Mouse (Mus musculus): Measurements from ENCODE around the gene Prmt1.

DNA sequence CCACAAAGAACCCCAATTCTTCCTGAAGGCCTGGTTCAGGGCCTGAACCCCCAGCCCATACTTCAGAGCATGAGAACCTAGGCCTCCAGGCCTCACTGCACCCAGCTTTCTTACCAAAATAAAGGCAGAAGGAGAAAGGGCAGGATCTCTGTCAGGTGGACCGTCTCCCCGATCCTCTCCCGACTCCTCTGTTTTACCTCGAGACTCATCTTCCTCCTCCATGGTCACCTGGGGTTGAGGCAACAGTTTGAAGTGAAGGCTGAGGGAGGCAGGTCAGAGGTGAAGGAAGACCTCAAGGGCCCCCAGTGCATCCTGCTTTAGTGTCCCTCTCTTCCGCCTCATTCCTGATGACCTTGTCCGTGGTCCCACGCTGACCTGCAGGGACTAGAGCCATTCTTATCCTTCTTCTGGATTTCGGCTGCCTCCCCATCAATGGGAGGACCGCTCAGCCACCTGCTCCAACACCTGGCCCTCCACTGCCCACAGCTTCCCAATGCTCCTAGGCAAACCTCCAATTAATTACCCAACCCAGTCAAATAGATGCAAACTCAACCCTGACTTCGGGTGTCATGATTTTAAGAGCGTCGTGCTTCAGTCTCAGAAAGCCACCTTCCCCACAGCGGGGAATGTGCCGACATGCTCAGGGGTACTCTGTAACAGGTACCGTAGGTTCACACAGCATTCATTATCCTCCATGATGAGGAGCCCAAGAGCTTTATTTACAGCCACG is 27.2 kb upstream of the Prmt1 start:
- TF ChIP-seq CTCF (conservative IDR thresholded peaks at IDR 0.05; ENCODE audit: low read length) = no peak
- TF ChIP-seq NANOG (IDR thresholded peaks at IDR 0.05; ENCODE audit: borderline replicate concordance, low read length) = no peak

Data from E14TG2a.4 (cell line).